Comparison of ENCODE assay signal across 7 mouse cellular contexts in the genomic region with DNA sequence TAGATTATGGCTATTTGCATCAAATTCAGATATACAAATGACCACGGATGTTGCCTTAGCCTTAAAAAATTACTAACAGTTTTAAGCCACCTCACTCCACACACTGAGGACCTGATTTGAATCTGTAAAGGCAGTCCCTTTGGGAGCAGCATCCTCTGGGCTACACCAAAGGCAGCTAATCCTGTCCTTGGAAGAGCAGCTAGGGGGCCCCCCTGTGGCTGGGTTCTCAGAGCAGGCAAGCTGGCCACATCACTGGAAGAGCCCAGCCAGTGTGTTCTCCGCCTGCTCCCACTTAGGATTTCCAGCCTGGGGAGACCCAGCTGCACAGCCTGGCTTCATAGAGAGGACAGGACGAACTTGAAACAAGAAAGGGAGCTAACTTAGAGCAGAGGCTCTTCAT. TPM values are rescaled to one million over a fixed set of nuclear protein-coding genes. Genes with fewer than 3 reads are reported as not detected.
DNase-seq lines count a peak whose midpoint lies in the region; ATAC-seq and TF ChIP-seq lines count a peak whose summit lies in the region.

No protein-coding gene starts in this region.

- H3K36me3 ChIP-seq in midbrain, embryonic 13.5 days, result peaks cover 95% of the 10 kb centered on the region

- H3K27ac ChIP-seq in cerebellum, adult 2 months (ENCODE audit: insufficient read depth, low read length), result no peak overlapping the region
- H3K27ac ChIP-seq in midbrain, embryonic 13.5 days, result peak overlapping the region; percentile 17

- H3K4me3 ChIP-seq in cerebellum, adult 2 months (replicated peaks; ENCODE audit: insufficient read depth, low read depth, low read length), result no peak overlapping the region
- H3K4me3 ChIP-seq in midbrain, embryonic 13.5 days (replicated peaks), result no peak overlapping the region

- 13% methylated on average over 3 of the region's 3 CpGs for WGBS in cerebellum, adult 2 months
- 19% methylated on average over 3 of the region's 3 CpGs for WGBS in midbrain, embryonic 13.5 days

- no peaks in the 10 kb centered on the region for H3K27me3 ChIP-seq in cerebellum, adult 2 months (ENCODE audit: control insufficient read depth, insufficient read depth, low read length)
- H3K27me3 ChIP-seq in midbrain, embryonic 13.5 days, result no peaks in the 10 kb centered on the region

- TF ChIP-seq POLR2A in cerebellum, adult 2 months (IDR thresholded peaks at IDR 0.05; ENCODE audit: borderline replicate concordance, insufficient read depth, low read length), result no peak

- no peak overlapping the region for H3K9ac ChIP-seq in midbrain, embryonic 13.5 days (replicated peaks)

- no peak for ATAC-seq in midbrain, embryonic 13.5 days

- peaks cover 13% of the 10 kb centered on the region for H3K4me1 ChIP-seq in cerebellum, adult 2 months (ENCODE audit: control insufficient read depth, insufficient read depth, low read length)
- peaks cover 21% of the 10 kb centered on the region for H3K4me1 ChIP-seq in midbrain, embryonic 13.5 days (replicated peaks)

- H3K4me2 ChIP-seq in midbrain, embryonic 13.5 days (replicated peaks), result no peak overlapping the region

- peak; percentile 43 for DNase-seq in kidney, adult 18-20 months
- DNase-seq in kidney, adult 9 months, result no peak
- DNase-seq in Muller cell, postnatal 12 days (ENCODE audit: inconsistent ontology term), result peak; percentile 46
- DNase-seq in cerebellum, adult 2 months, result peak; percentile 64 to 71
- DNase-seq in kidney, postnatal 36 days, result peak; percentile 47 to 80
- DNase-seq in urinary bladder, adult 2 months (ENCODE audit: low spot score), result no peak

- TF ChIP-seq CTCF in cerebellum, adult 2 months (IDR thresholded peaks at IDR 0.05; ENCODE audit: borderline replicate concordance, insufficient read depth, low read depth, low read length), result peak; percentile 35; the same call in 1 of the 2 replicates

- H3K9me3 ChIP-seq in midbrain, embryonic 13.5 days, result no peaks in the 10 kb centered on the region

RNA-seq across cellular contexts. Expression of gene 1500011B03Rik, which starts 18.3 kb away (rescaled TPM):
- polyA plus RNA-seq in cerebellum, adult 2 months (2012; rRNA removed), result 227 and 230 TPM in 2 replicates
- 225 and 235 TPM in 2 replicates for polyA plus RNA-seq in midbrain, embryonic 13.5 days (2015; fragmentation: Nextera tagmentation; extraction: Ambion mirVana)
- polyA plus RNA-seq in urinary bladder, adult 2 months (2012; rRNA removed), result 46.2 and 54.9 TPM in 2 replicates

RNA-seq across cellular contexts. Expression of gene Git2, which starts 29.6 kb away (rescaled TPM):
- 96.5 and 107 TPM in 2 replicates for polyA plus RNA-seq in cerebellum, adult 2 months (2012; rRNA removed)
- polyA plus RNA-seq in midbrain, embryonic 13.5 days (2015; fragmentation: Nextera tagmentation; extraction: Ambion mirVana), result 41.5 and 49.8 TPM in 2 replicates
- polyA plus RNA-seq in urinary bladder, adult 2 months (2012; rRNA removed), result 37.5 and 46.6 TPM in 2 replicates

RNA-seq across cellular contexts. Expression of gene Ankrd13a, which starts 30.5 kb away (rescaled TPM):
- polyA plus RNA-seq in cerebellum, adult 2 months (2012; rRNA removed), result 61.6 and 62.1 TPM in 2 replicates
- polyA plus RNA-seq in midbrain, embryonic 13.5 days (2015; fragmentation: Nextera tagmentation; extraction: Ambion mirVana), result 34.9 and 48.3 TPM in 2 replicates
- 55.6 and 63.2 TPM in 2 replicates for polyA plus RNA-seq in urinary bladder, adult 2 months (2012; rRNA removed)

RNA-seq across cellular contexts. Expression of gene 4930519G04Rik, which starts 48.5 kb away (rescaled TPM):
- not detected in 2 replicates for polyA plus RNA-seq in cerebellum, adult 2 months (2012; rRNA removed)
- not detected in 2 replicates for polyA plus RNA-seq in midbrain, embryonic 13.5 days (2015; fragmentation: Nextera tagmentation; extraction: Ambion mirVana)
- polyA plus RNA-seq in urinary bladder, adult 2 months (2012; rRNA removed), result not detected in 2 replicates

RNA-seq across cellular contexts. Expression of gene Gm9936, which starts 53.5 kb away (rescaled TPM):
- 0.16 TPM in 2 replicates for polyA plus RNA-seq in cerebellum, adult 2 months (2012; rRNA removed)
- polyA plus RNA-seq in midbrain, embryonic 13.5 days (2015; fragmentation: Nextera tagmentation; extraction: Ambion mirVana), result 1.3 and 1.7 TPM in 2 replicates
- polyA plus RNA-seq in urinary bladder, adult 2 months (2012; rRNA removed), result 0.01 and 0.04 TPM in 2 replicates

Comparison
In these comparisons a context has a peak if more than half of its experiments do, and no peak if none do; other contexts are left out.
1. DNase-seq: peak in kidney, adult 18-20 months (single experiment), Muller cell, postnatal 12 days (single experiment), cerebellum, adult 2 months (2 of 2) and kidney, postnatal 36 days (2 of 2); none in kidney, adult 9 months (single experiment) and urinary bladder, adult 2 months (single experiment).